Mouse (Mus musculus) embryonic facial prominence, embryonic 14.5 days (tissue): Measurements from ENCODE around the gene Lix1. TPM values are rescaled to one million over a fixed set of nuclear protein-coding genes. Genes with fewer than 3 reads are reported as not detected.

Experiments used
- ATAC-seq: fragments of 200-750 bp; cut with Nextera tagmentation; 2 replicates; pipeline ENCODE4 v1.8.0; 2017; ENCODE audit warnings: low read depth, moderate number of reproducible peaks, moderate TSS enrichment
- DNase-seq: peaks from one replicate; pipeline ENCODE4 v3.0.0-alpha.2; 2015; ENCODE audit warnings: low spot score
- H3K27ac ChIP-seq: fragments of 300-500 bp; sonication (generic); replicated peaks from 2 replicates; pipeline ENCODE4 v1.5.1; 2014; ENCODE audit warnings: low read depth, mild to moderate bottlenecking, low read length, moderate library complexity
- H3K27me3 ChIP-seq: fragments of 300-500 bp; sonication (generic); replicated peaks from 2 replicates; pipeline ENCODE4 v1.6.1; 2014; ENCODE audit warnings: low read length; ENCODE audit not compliant: control insufficient read depth, insufficient read depth
- H3K36me3 ChIP-seq: fragments of 300-500 bp; sonication (generic); 2 replicates; pipeline ENCODE4 v1.6.1; 2014; ENCODE audit warnings: low read length, mixed read lengths; ENCODE audit not compliant: control insufficient read depth, insufficient read depth
- H3K4me1 ChIP-seq: fragments of 300-500 bp; sonication (generic); 2 replicates; pipeline ENCODE4 v1.6.1; 2014; ENCODE audit warnings: antibody characterized with exemption, low read length; ENCODE audit not compliant: control insufficient read depth, insufficient read depth
- H3K4me2 ChIP-seq: fragments of 300-500 bp; sonication (generic); 2 replicates; pipeline ENCODE4 v1.6.1; 2014; ENCODE audit warnings: low read depth, mild to moderate bottlenecking, low read length, moderate library complexity, mixed read lengths
- H3K4me3 ChIP-seq: fragments of 300-500 bp; sonication (generic); 2 replicates; pipeline ENCODE4 v1.5.1; 2014; ENCODE audit warnings: low read depth, mild to moderate bottlenecking, low read length
- H3K9ac ChIP-seq: fragments of 300-500 bp; sonication (generic); 2 replicates; pipeline ENCODE4 v1.6.1; 2014; ENCODE audit warnings: low read depth, mild to moderate bottlenecking, low read length, moderate library complexity, mixed read lengths
- H3K9me3 ChIP-seq: fragments of 300-500 bp; sonication (generic); 2 replicates; pipeline ENCODE4 v1.6.1; 2016; ENCODE audit warnings: low read length; ENCODE audit not compliant: control insufficient read depth
- WGBS: fragments of 180-500 bp; shearing (Covaris S2); extraction: QIAGEN DNeasy Blood & Tissue Kit; methylation state at CpG from one replicate; pipeline ENCODE4 v1.1.7; 2014; 5-methylcytosine and 5-hydroxymethylcytosine counted together
- polyA plus RNA-seq: library from polyadenylated mRNA; unstranded; fragments of >200 nt; fragmentation: Nextera tagmentation; extraction: Ambion mirVana; gene quantifications from 2 replicates; pipeline ENCODE4 v1.2.1, GENCODE M21; 2014

The Lix1 gene
- polyA plus RNA-seq, 1 experiment from 2014 or later = 9.3 TPM

DNA sequence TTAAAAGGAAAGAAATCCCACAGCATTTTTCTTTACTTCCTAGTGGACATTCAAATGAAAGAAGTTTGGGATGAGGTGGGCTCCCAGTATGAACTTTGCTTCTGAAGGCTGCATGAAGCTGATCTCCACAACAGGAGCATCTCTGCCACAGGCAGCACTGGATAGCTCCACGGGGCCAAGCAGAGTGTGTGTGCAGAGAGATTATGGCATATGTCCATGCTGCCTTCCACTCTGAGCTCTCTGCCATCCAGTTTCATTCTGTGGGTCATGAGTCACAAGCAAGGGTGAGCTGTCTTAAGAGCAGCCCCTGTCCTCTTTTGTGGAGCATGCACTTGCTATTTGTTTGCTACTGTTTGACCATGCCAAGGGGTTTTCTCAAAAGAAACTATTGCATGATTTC, 3.1 kb downstream of the Lix1 start:
- ATAC-seq (no peak), DNase-seq (no peak)
- 43% methylated on average over 1 of the region's 1 CpGs for WGBS
- Histone ChIP-seq H3K36me3 (no peaks in the 10 kb centered on the region), H3K27me3 (no peaks in the 10 kb centered on the region), H3K4me3 (no peak overlapping the region), H3K4me1 (peaks cover 30% of the 10 kb centered on the region), H3K27ac (no peak overlapping the region; the same call in 1 of the 2 replicates), H3K4me2 (0 out of 2 replicates have a peak overlapping the region, but pooled peaks have one; percentile 50), H3K9ac (no peak overlapping the region), H3K9me3 (no peaks in the 10 kb centered on the region)

- 42% methylated on average over 6 of the region's 6 CpGs for WGBS
Measured at GRCm38 (mm10) chr17:17408137-17408536, 5.7 kb downstream of the Lix1 start.

DNA sequence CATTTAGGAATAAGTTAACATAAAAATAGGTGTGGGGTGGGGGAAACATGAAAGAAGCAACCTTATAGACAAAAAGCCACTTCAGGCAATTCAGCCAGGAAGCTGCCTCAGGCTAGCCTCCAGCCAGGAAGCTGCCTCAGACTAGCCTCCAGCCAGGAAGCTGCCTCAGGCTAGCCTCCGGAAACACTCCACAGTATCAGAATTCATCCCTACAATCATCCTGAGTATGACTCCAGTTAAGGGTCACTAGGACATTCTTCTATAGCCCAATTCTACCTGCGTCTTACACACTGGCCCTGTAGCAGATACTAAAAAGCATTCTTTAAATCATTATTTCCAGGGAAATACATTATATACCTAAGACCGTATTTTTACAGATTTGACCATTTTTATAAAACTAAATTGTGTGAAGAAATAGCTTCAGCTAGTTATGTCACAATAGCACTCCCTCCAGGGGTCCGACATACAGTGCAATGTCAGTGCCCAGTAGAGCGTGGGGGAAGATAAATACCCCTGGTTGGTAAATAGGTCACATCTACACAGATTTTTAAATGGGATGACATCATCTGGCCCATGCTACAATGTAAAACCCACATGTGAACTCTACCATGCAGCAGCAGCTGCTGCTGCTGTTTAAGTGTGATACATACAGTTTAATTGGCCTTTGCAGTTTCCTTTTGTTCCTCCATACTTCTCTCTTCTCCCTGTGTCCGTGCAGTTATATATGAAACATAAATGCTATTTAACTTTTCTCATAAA, 6.4 kb downstream of the Lix1 start:
- no peaks in the 10 kb centered on the region for H3K36me3 ChIP-seq
- ATAC-seq = peak; percentile 65; the same call in 1 of the 2 replicates
- no peak overlapping the region for H3K4me3 ChIP-seq
- no peak overlapping the region for H3K4me2 ChIP-seq
- WGBS = 65% methylated on average over 6 of the region's 6 CpGs
- peaks cover 18% of the 10 kb centered on the region for H3K4me1 ChIP-seq
- no peaks in the 10 kb centered on the region for H3K9me3 ChIP-seq
- DNase-seq = peak; percentile 53
- H3K9ac ChIP-seq = no peak overlapping the region
- no peaks in the 10 kb centered on the region for H3K27me3 ChIP-seq
- no peak overlapping the region for H3K27ac ChIP-seq

More at GRCm38 (mm10) chr17:17408137-17408536, 5.7 kb downstream of the Lix1 start:
- Histone ChIP-seq H3K4me2 (no peak overlapping the region), H3K9ac (no peak overlapping the region), H3K9me3 (no peaks in the 10 kb centered on the region), H3K36me3 (no peaks in the 10 kb centered on the region), H3K4me3 (no peak overlapping the region), H3K27me3 (no peaks in the 10 kb centered on the region), H3K27ac (no peak overlapping the region), H3K4me1 (peaks cover 18% of the 10 kb centered on the region)
- DNase-seq (peak; percentile 41), ATAC-seq (peak; percentile 27; the same call in 1 of the 2 replicates)

- Histone ChIP-seq H3K9me3 (no peaks in the 10 kb centered on the region), H3K9ac (no peak overlapping the region), H3K27me3 (no peaks in the 10 kb centered on the region), H3K4me3 (no peak overlapping the region), H3K36me3 (no peaks in the 10 kb centered on the region), H3K4me1 (peaks cover 15% of the 10 kb centered on the region), H3K27ac (0 out of 2 replicates have a peak overlapping the region, but pooled peaks have one; percentile 33), H3K4me2 (no peak overlapping the region)
- ATAC-seq (no peak; the same call in 1 of the 2 replicates), DNase-seq (peak; percentile 59)
- WGBS = 12% methylated on average over 2 of the region's 2 CpGs
Measured at GRCm38 (mm10) chr17:17409601-17410000, 7.1 kb downstream of the Lix1 start.

- Histone ChIP-seq H3K27ac (no peak overlapping the region), H3K9me3 (no peaks in the 10 kb centered on the region), H3K4me1 (peaks cover 9% of the 10 kb centered on the region), H3K9ac (no peak overlapping the region), H3K4me3 (no peak overlapping the region), H3K36me3 (no peaks in the 10 kb centered on the region), H3K27me3 (no peaks in the 10 kb centered on the region), H3K4me2 (no peak overlapping the region)
- 68% methylated on average over 2 of the region's 2 CpGs for WGBS
- ATAC-seq (no peak), DNase-seq (no peak)
Measured at GRCm38 (mm10) chr17:17411443-17411842, 9.0 kb downstream of the Lix1 start.

DNA sequence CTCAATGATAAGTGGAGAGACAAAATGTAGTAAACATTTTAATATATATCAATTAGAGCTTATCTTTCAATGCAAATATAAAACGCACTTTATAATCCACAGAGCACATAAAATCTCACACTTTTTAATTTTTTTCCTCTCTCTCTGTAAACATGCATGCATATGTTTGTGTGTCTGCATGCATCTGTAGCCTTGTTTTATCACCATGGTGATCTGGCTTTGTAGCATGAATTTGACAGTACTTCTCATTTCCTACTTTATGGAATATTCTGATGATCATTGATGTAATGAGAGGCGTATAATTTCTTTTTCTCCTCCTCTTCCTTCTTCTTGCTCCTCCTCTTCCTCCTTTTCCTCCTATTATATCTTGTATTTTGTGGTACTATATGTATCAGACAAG, 9.7 kb downstream of the Lix1 start:
- DNase-seq (no peak), ATAC-seq (no peak)
- Histone ChIP-seq H3K9me3 (no peaks in the 10 kb centered on the region), H3K27ac (no peak overlapping the region), H3K36me3 (no peaks in the 10 kb centered on the region), H3K4me1 (peaks cover 9% of the 10 kb centered on the region), H3K9ac (no peak overlapping the region), H3K27me3 (no peaks in the 10 kb centered on the region), H3K4me2 (no peak overlapping the region), H3K4me3 (no peak overlapping the region)
- WGBS = 91% methylated on average over 2 of the region's 2 CpGs

DNA sequence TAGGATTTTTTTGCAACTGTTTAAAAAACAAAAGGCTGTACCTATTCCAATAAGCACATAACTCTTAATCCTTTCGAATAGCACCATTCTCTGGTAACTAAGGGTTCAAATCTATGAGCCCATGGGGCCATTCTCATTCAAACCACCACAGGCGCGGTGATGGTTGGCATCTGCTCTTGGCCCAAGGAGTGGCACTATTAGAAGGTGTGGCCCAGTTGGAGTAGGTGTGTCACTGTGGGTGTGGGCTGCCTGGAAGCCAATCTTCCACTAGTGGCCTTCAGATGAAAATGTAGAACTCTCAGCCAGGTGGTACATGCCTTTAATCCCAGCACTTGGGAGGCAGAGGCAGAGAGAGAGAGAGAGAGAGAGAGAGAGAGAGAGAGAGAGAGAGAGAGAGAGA, 11.7 kb downstream of the Lix1 start:
- ATAC-seq = no peak
- H3K27ac ChIP-seq = no peak overlapping the region

DNA sequence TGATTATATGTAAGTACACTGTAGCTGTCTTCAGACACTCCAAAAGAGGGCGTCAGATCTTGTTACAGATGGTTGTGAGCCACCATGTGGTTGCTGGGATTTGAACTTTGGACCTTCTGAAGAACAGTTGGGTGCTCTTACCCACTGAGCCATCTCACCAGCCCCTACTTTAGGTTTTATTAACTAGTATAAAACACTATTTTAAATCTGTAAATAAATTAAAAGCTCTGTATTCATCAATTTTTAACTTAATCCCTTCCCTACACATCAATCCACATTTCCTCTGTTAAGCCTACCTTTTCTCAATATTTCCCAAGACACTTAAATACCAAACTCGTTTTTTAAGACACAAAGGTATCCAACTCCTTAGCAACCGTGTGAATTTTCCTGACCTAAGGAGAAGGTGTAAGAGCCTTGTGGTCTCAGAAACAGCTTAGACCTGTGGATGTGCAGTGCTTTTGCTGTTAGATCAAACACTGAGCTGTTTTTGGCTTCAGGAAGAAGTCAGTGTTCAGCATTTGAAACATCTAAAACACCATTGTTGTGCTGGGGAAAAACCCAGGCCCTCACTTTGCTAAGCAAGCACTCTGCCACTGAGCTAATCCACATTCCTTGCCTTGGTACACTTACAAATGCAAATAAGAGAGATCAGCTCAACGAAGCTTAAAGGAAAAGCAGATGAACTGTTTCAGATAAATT, 22.3 kb downstream of the Lix1 start:
- WGBS = 34% methylated on average over 4 of the region's 4 CpGs
- Histone ChIP-seq H3K9me3 (no peaks in the 10 kb centered on the region), H3K4me1 (no peaks in the 10 kb centered on the region), H3K4me3 (no peak overlapping the region), H3K27me3 (no peaks in the 10 kb centered on the region), H3K9ac (no peak overlapping the region), H3K27ac (no peak overlapping the region), H3K36me3 (no peaks in the 10 kb centered on the region), H3K4me2 (no peak overlapping the region)
- ATAC-seq (no peak), DNase-seq (no peak)

More for the DNA sequence above, 11.7 kb downstream of the Lix1 start:
- DNase-seq = no peak
- Histone ChIP-seq H3K36me3 (no peaks in the 10 kb centered on the region), H3K4me1 (peaks cover 4% of the 10 kb centered on the region), H3K9me3 (no peaks in the 10 kb centered on the region), H3K4me2 (no peak overlapping the region), H3K4me3 (no peak overlapping the region), H3K9ac (no peak overlapping the region), H3K27me3 (no peaks in the 10 kb centered on the region)
- WGBS = 96% methylated on average over 3 of the region's 3 CpGs
